Mouse (Mus musculus) liver, postnatal 0 days (tissue): ENCODE data around the gene Unc13c. TPM values are rescaled to one million over a fixed set of nuclear protein-coding genes. Genes with fewer than 3 reads are reported as not detected.

Experiments
- ATAC-seq: fragments of 200-750 bp; cut with Nextera tagmentation; 2 replicates; pipeline ENCODE4 v1.8.0; 2017; ENCODE audit warnings: mild to moderate bottlenecking, moderate library complexity
- DNase-seq: peaks from one replicate; pipeline ENCODE4 v3.0.0-alpha.2; 2016
- H3K27ac ChIP-seq: fragments of 300-500 bp; sonication (generic); 2 replicates; pipeline ENCODE4 v1.5.1; 2014; ENCODE audit warnings: antibody characterized with exemption, moderate library complexity, mild to moderate bottlenecking, low read depth
- H3K27me3 ChIP-seq: fragments of 300-500 bp; sonication (generic); 2 replicates; pipeline ENCODE4 v1.6.1; 2014; ENCODE audit warnings: low read length, control low read depth, mixed read lengths; ENCODE audit not compliant: insufficient read depth
- H3K36me3 ChIP-seq: fragments of 300-500 bp; sonication (generic); replicated peaks from 2 replicates; pipeline ENCODE4 v1.6.1; 2014; ENCODE audit warnings: mild to moderate bottlenecking, control low read depth, low read length, moderate library complexity, mixed read lengths; ENCODE audit not compliant: insufficient read depth
- H3K4me1 ChIP-seq: fragments of 300-500 bp; sonication (generic); 2 replicates; pipeline ENCODE4 v1.6.1; 2014; ENCODE audit warnings: antibody characterized with exemption, mild to moderate bottlenecking, control low read depth; ENCODE audit not compliant: insufficient read depth
- H3K4me2 ChIP-seq: fragments of 300-500 bp; sonication (generic); 2 replicates; pipeline ENCODE4 v1.6.1; 2014; ENCODE audit warnings: low read depth, mild to moderate bottlenecking, low read length, moderate library complexity, mixed read lengths
- H3K4me3 ChIP-seq: fragments of 300-500 bp; sonication (generic); 2 replicates; pipeline ENCODE4 v1.5.1; 2014; ENCODE audit warnings: low read depth, low read length
- H3K9ac ChIP-seq: fragments of 300-500 bp; sonication (generic); replicated peaks from 2 replicates; pipeline ENCODE4 v1.6.1; 2014; ENCODE audit warnings: mild to moderate bottlenecking, moderate library complexity
- H3K9me3 ChIP-seq: fragments of 300-500 bp; sonication (generic); 2 replicates; pipeline ENCODE4 v1.6.1; 2016; ENCODE audit warnings: mild to moderate bottlenecking, control low read depth, low read length, mixed read lengths
- CTCF ChIP-seq: sonication (generic); IDR thresholded peaks from 2 replicates; pipeline ENCODE4 v1.5.1; 2016; ENCODE audit warnings: antibody characterized with exemption, low read depth
- EP300 ChIP-seq: IDR thresholded peaks from 2 replicates; pipeline ENCODE4 v1.6.1; 2016; ENCODE audit warnings: antibody characterized with exemption, low read depth, mild to moderate bottlenecking
- WGBS: fragments of 180-500 bp; shearing (Covaris S2); extraction: QIAGEN DNeasy Blood & Tissue Kit; methylation state at CpG from one replicate; pipeline ENCODE4 v1.1.7; 2014; ENCODE audit not compliant: insufficient replicate concordance; 5-methylcytosine and 5-hydroxymethylcytosine counted together
- polyA plus RNA-seq: library from polyadenylated mRNA; unstranded; fragments of >200 nt; fragmentation: Nextera tagmentation; extraction: Ambion mirVana; gene quantifications from 2 replicates; pipeline ENCODE4 v1.2.1, GENCODE M21; 2015

The Unc13c gene
- polyA plus RNA-seq, 1 experiment from 2014 or later, result 0.04 TPM

DNA sequence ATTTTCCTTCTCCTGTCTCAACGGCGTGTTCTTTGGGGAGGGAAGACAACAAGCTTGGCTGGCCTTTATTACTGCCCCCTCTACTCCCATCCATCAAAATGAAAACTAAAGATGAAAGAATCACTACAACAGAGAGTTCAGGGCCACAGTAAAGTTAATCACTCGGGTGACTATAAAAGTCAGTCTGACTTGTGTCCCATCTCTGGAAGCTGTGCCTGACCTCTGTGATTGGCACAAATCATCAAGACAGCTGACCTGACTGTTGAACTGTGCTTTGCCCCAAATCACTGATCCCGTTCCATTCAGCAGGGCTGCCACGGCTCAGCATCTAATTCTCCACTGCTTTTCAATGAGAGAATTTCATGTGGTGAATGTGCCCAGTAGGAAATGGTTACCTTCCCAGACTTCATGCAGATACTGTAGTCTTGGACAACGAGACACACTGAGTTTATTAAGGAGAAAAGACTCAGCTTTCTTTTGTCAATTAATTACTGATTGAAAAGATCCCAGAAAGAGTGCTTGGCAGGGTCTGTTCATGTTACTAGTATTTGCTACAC lies 297.0 kb downstream of the Unc13c start:
- DNase-seq (no peak), ATAC-seq (no peak)
- no peak overlapping the region for H3K4me2 ChIP-seq
- no peak overlapping the region for H3K27ac ChIP-seq
- H3K4me3 ChIP-seq, result no peak overlapping the region
- no peak overlapping the region for H3K9ac ChIP-seq
- no peaks in the 10 kb centered on the region for H3K9me3 ChIP-seq
- H3K27me3 ChIP-seq, result no peaks in the 10 kb centered on the region
- WGBS, result 69% methylated on average over 6 of the region's 6 CpGs
- H3K36me3 ChIP-seq, result no peaks in the 10 kb centered on the region
- TF ChIP-seq CTCF (no peak), EP300 (no peak)
- no peaks in the 10 kb centered on the region for H3K4me1 ChIP-seq

DNA sequence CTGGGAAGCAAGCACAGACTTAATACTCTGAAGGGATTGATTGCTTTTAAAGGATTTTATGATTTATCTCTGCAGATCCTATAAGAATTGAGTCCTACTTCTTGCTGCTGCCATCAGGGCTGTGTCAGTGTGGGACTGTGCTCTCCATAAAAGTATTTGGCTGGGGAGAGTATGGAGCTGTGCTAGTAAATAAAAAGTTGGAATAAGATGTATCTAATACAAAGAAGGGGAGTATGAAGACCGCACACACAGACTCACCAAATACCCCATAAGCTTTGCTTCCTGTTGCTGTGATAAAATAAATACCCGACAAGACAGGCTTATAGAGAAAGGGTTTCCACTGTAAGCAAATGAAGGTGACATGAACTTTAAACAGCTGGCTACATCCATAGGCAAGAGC lies 298.7 kb downstream of the Unc13c start:
- no peak overlapping the region for H3K4me3 ChIP-seq
- no peaks in the 10 kb centered on the region for H3K9me3 ChIP-seq
- TF ChIP-seq CTCF (no peak), EP300 (no peak)
- no peaks in the 10 kb centered on the region for H3K4me1 ChIP-seq
- H3K4me2 ChIP-seq, result no peak overlapping the region
- 70% methylated on average over 2 of the region's 2 CpGs for WGBS
- no peak overlapping the region for H3K9ac ChIP-seq
- H3K36me3 ChIP-seq, result no peaks in the 10 kb centered on the region
- ATAC-seq (no peak), DNase-seq (no peak)
- no peaks in the 10 kb centered on the region for H3K27me3 ChIP-seq
- H3K27ac ChIP-seq, result no peak overlapping the region

DNA sequence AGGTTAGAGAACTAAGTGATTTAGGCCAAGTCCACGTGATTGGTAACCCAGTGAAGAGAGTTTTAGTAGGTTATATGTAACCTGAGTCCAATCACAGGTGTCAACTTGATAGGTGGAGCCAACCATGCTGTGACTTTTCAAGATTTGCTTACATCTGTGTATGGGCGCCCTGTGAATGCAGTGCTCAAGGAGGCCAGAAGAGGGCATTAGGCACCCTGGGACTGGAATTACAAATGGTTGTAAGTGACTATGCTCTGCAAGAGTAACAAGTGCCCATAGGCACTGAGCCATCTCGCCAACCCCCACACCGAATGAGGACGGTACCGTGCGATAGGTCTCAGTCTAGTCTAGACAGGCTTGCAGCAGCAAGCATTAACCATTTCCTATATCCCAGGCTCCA lies 305.9 kb downstream of the Unc13c start:
- Histone ChIP-seq H3K4me2 (no peak overlapping the region), H3K36me3 (no peaks in the 10 kb centered on the region), H3K9me3 (no peaks in the 10 kb centered on the region), H3K4me3 (no peak overlapping the region), H3K27ac (no peak overlapping the region), H3K4me1 (no peaks in the 10 kb centered on the region), H3K9ac (no peak overlapping the region), H3K27me3 (no peaks in the 10 kb centered on the region)
- ATAC-seq (no peak), DNase-seq (no peak)
- no peak for TF ChIP-seq EP300
- TF ChIP-seq CTCF, result no peak
- 81% methylated on average over 7 of the region's 7 CpGs for WGBS

DNA sequence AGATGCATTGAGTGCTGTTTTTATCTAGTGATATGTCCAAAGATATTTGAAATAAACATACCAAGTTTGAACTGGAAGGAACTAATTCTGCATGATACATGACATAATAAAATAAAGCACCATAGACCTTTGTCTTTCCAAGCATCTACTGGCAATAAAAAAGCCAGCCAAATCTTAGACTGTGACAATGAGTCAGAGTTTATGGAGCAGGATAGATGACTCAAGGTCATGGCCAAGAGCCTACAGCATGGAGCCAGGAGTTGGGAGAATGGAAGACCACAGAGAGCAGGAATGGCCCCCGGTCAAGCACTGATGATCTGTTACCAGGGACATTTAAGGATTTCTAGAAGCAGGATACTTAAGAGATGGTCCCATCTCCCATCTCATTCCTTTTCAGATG lies 319.7 kb downstream of the Unc13c start:
- Histone ChIP-seq H3K4me2 (no peak overlapping the region), H3K4me1 (no peaks in the 10 kb centered on the region)
- 90% methylated on average over 1 of the region's 1 CpGs for WGBS

DNA sequence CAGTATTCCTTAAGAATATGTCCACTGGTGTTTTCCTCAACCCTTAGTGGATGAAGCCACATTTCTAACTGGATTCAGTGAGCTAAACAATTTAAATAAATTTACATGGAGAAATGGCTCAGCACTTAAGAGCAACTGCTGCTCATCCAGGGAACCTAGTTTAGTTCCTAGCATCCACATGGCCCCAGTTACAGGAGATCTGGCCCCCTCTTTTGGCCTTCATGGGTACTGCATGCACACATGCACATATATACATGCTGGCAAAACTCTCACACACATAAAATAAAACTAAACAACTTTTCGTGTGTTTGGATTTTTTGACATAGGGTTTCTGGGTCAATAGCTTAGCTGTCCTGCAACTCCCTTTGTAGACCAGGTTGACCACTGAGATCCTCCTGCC lies 330.6 kb downstream of the Unc13c start:
- DNase-seq, result no peak
- H3K4me1 ChIP-seq, result no peaks in the 10 kb centered on the region
- H3K4me2 ChIP-seq, result no peak overlapping the region
- no peaks in the 10 kb centered on the region for H3K9me3 ChIP-seq
- WGBS, result 72% methylated on average over 1 of the region's 1 CpGs
- H3K36me3 ChIP-seq, result no peaks in the 10 kb centered on the region
- no peaks in the 10 kb centered on the region for H3K27me3 ChIP-seq
- H3K27ac ChIP-seq, result no peak overlapping the region
- ATAC-seq, result no peak
- no peak overlapping the region for H3K4me3 ChIP-seq
- TF ChIP-seq EP300 (no peak), CTCF (peak; percentile 20; the same call in 1 of the 2 replicates)
- no peak overlapping the region for H3K9ac ChIP-seq

More for the DNA sequence above, 319.7 kb downstream of the Unc13c start:
- Histone ChIP-seq H3K36me3 (no peaks in the 10 kb centered on the region), H3K27ac (no peak overlapping the region), H3K27me3 (no peaks in the 10 kb centered on the region), H3K9ac (no peak overlapping the region), H3K9me3 (no peaks in the 10 kb centered on the region), H3K4me3 (no peak overlapping the region)
- ATAC-seq, result no peak
- no peak for DNase-seq
- TF ChIP-seq EP300, result no peak
- no peak for TF ChIP-seq CTCF

DNA sequence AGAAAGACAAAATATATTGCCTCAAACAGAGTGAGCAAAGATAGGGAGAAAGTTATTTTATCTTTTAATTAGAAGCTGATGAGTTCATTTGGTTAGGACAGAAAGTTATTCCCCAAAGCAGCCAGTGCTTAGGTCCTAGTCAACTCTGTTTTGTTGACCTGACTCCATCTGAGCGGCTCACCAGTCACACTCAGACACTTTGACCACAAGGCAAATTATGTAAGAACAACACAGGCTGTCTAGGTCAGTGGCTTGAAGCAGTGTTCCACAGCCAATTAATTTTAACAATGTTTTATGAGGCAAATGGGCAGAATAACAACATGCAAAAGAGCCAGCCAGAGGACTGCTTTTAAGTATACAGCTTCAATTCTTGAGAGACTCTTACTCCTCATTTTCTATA lies 343.6 kb downstream of the Unc13c start:
- H3K36me3 ChIP-seq, result no peaks in the 10 kb centered on the region
- H3K9ac ChIP-seq, result no peak overlapping the region
- TF ChIP-seq CTCF, result no peak
- no peak for TF ChIP-seq EP300
- no peak overlapping the region for H3K4me2 ChIP-seq
- no peak for ATAC-seq
- H3K27me3 ChIP-seq, result no peaks in the 10 kb centered on the region
- no peak overlapping the region for H3K4me3 ChIP-seq
- WGBS, result 63% methylated on average over 1 of the region's 1 CpGs
- no peaks in the 10 kb centered on the region for H3K9me3 ChIP-seq
- no peaks in the 10 kb centered on the region for H3K4me1 ChIP-seq
- H3K27ac ChIP-seq, result no peak overlapping the region
- no peak for DNase-seq

DNA sequence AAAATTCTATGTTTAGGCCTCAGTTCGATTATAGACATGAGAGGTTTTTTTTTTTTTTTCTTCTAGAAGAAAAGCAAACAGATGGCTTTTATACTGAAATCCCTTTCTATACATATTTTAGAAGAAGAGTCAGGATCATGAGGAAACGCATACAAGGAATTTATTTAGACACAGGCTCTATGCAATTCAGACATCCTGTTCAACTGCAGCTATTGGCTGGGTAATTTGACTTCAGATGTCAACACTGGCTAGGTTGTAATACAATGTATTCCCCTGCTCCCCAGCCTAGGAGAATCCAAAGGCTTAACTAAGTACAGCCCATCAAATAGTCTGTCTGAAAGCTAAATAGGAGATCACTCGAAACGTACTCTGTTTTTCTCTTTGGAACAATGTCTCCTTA lies 355.9 kb downstream of the Unc13c start:
- H3K9me3 ChIP-seq, result no peaks in the 10 kb centered on the region
- no peak overlapping the region for H3K4me2 ChIP-seq
- H3K9ac ChIP-seq, result no peak overlapping the region
- H3K4me1 ChIP-seq, result no peaks in the 10 kb centered on the region
- H3K27ac ChIP-seq, result no peak overlapping the region
- TF ChIP-seq CTCF, result no peak
- no peak for TF ChIP-seq EP300
- ATAC-seq, result no peak
- DNase-seq, result no peak
- no peaks in the 10 kb centered on the region for H3K36me3 ChIP-seq
- no peaks in the 10 kb centered on the region for H3K27me3 ChIP-seq
- H3K4me3 ChIP-seq, result no peak overlapping the region
- 67% methylated on average over 4 of the region's 4 CpGs for WGBS
